Mouse (Mus musculus): ENCODE measurements around the gene Bag2. TPM values are rescaled to one million over a fixed set of nuclear protein-coding genes. Genes with fewer than 3 reads are reported as not detected.

The Bag2 gene
- 43.6 and 43.8 TPM in 2 replicates for polyA plus RNA-seq (2015; fragmentation: Nextera tagmentation; extraction: Ambion mirVana)

DNA sequence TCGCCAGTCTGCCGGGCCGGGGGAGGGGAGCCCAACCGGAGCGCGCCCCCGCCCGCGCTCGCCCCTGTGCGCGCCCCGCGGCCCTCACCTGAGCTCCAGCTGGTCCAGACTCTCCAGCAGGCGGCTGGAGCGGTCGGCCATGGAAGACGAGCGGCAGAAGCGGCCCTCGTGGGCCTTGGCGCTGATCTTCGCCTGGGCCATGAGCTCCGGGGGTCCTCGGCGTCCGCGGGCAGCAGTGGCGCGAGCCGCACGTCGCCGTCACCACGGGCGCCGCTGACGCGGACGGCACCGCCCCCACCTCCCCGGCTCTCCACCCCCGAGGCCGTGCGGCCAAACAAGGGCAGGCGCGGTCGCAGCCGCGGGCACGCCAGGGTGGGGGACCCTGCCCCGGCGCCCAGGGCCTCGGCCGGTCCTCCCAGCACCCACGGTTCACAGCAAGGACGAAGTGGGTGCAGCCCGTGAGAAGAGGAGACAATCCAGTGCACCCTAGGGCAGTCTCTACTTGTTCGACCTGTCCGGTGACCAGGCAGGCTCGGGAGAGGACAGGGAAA, at the start of gene Bag2:
Bag2 (minus strand) TSS at position 305 of the 551 bp plus-strand sequence.
- Histone ChIP-seq H3K9ac (ENCODE audit: low read depth, low read length) (peak within 1 kb of the TSS; percentile 95), H3K9me3 (replicated peaks; ENCODE audit: control insufficient read depth, low read length) (no peaks in the 10 kb centered on the region), H3K27me3 (ENCODE audit: control insufficient read depth, insufficient read depth, low read depth, low read length) (no peaks in the 10 kb centered on the region), H3K36me3 (ENCODE audit: control insufficient read depth, insufficient read depth) (no peaks in the 10 kb centered on the region), H3K4me3 (ENCODE audit: low read depth, low read length) (peak within 1 kb of the TSS; percentile 93), H3K27ac (ENCODE audit: low read length) (peak within 1 kb of the TSS; percentile 85), H3K4me2 (ENCODE audit: low read depth, low read length) (peak within 1 kb of the TSS; percentile 96), H3K4me1 (ENCODE audit: control insufficient read depth, low read depth, low read length) (peaks cover 39% of the 10 kb centered on the region)
- peak; percentile 75 for ATAC-seq (ENCODE audit: low read depth)
- 1% methylated on average over 56 of the region's 61 CpGs for WGBS (ENCODE audit: insufficient replicate concordance)

DNA sequence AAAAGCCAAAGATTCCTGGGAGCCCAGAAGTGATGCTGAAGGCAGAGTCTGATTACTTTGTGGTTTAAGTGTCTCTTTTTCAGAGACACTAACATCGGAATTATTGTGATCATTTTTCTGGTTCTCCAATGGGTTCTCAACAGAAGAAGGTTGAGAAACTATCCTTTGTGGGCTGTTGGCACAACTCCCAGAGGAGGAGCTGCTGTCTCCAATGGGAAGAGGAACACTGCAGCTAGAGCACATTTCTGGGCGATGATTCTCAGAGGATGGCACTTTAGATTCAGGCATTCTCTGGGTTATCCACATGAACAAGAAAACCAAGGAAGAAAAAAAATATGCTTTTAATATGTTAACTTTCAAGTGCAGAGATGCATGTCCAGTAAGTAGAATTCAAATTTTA, 45.7 kb upstream of the Bag2 start:
- H3K27me3 ChIP-seq (ENCODE audit: control insufficient read depth, insufficient read depth, low read depth, low read length) = no peaks in the 10 kb centered on the region
- no peak for ATAC-seq (ENCODE audit: low read depth)
- no peak overlapping the region for H3K4me2 ChIP-seq (ENCODE audit: low read depth, low read length)
- no peak overlapping the region for H3K27ac ChIP-seq (ENCODE audit: low read length)
- no peaks in the 10 kb centered on the region for H3K9me3 ChIP-seq (replicated peaks; ENCODE audit: control insufficient read depth, low read length)
- H3K9ac ChIP-seq (ENCODE audit: low read depth, low read length) = no peak overlapping the region
- WGBS (ENCODE audit: insufficient replicate concordance) = 76% methylated on average over 2 of the region's 2 CpGs
- H3K4me1 ChIP-seq (ENCODE audit: control insufficient read depth, low read depth, low read length) = no peaks in the 10 kb centered on the region
- H3K4me3 ChIP-seq (ENCODE audit: low read depth, low read length) = no peak overlapping the region
- peaks cover 29% of the 10 kb centered on the region for H3K36me3 ChIP-seq (ENCODE audit: control insufficient read depth, insufficient read depth)

DNA sequence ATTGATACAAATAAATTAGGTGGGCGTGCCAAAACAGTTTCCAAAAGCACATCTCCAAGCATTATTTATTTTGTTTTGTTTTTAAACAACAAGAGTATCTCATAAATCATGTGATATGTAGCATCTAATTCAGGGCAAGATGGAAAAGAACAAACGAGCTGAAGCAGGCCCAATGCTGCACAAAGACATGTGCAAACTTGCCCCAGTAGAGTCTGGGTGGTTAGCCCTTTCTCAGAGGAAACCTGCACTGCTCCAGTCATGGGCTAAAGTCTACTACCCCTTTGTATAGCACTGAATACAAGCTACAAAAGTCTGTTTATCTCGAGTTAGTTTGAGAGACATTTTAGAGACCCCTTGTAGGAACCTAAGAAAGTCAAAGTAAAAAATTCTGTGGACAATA, 42.0 kb upstream of the Bag2 start:
- Histone ChIP-seq H3K9me3 (replicated peaks; ENCODE audit: control insufficient read depth, low read length) (no peaks in the 10 kb centered on the region), H3K4me3 (ENCODE audit: low read depth, low read length) (no peak overlapping the region), H3K4me1 (ENCODE audit: control insufficient read depth, low read depth, low read length) (no peaks in the 10 kb centered on the region), H3K4me2 (ENCODE audit: low read depth, low read length) (no peak overlapping the region), H3K9ac (ENCODE audit: low read depth, low read length) (no peak overlapping the region), H3K27ac (ENCODE audit: low read length) (no peak overlapping the region), H3K27me3 (ENCODE audit: control insufficient read depth, insufficient read depth, low read depth, low read length) (no peaks in the 10 kb centered on the region), H3K36me3 (ENCODE audit: control insufficient read depth, insufficient read depth) (peaks cover 21% of the 10 kb centered on the region)
- 55% methylated on average over 3 of the region's 3 CpGs for WGBS (ENCODE audit: insufficient replicate concordance)
- ATAC-seq (ENCODE audit: low read depth) = no peak

DNA sequence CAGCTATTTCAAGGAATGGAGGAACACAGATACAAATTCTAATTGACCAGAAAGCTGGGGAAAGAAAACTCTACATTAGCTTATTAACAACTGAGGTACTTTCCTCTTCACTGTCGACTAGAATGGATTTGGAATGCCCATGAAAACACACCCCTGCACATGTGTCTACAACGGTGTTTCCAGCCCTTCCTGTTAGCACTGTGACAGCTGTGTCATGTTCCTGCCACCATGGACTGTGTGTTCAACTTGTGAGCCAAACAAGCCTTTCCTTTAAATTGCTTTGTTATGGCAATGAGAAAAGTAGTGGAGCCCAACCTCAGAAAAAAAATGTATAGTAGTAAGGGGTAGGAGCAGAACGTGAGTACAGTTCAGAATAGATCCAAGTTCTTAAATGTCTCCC, 30.9 kb upstream of the Bag2 start:
- ATAC-seq (ENCODE audit: low read depth) = no peak
- Histone ChIP-seq H3K9ac (ENCODE audit: low read depth, low read length) (no peak overlapping the region), H3K27me3 (ENCODE audit: control insufficient read depth, insufficient read depth, low read depth, low read length) (no peaks in the 10 kb centered on the region), H3K9me3 (replicated peaks; ENCODE audit: control insufficient read depth, low read length) (no peaks in the 10 kb centered on the region), H3K4me3 (ENCODE audit: low read depth, low read length) (no peak overlapping the region), H3K4me1 (ENCODE audit: control insufficient read depth, low read depth, low read length) (no peaks in the 10 kb centered on the region; the same call in 1 of the 2 replicates), H3K4me2 (ENCODE audit: low read depth, low read length) (no peak overlapping the region), H3K27ac (ENCODE audit: low read length) (no peak overlapping the region), H3K36me3 (ENCODE audit: control insufficient read depth, insufficient read depth) (no peaks in the 10 kb centered on the region)
- WGBS (ENCODE audit: insufficient replicate concordance) = 32% methylated on average over 3 of the region's 3 CpGs

DNA sequence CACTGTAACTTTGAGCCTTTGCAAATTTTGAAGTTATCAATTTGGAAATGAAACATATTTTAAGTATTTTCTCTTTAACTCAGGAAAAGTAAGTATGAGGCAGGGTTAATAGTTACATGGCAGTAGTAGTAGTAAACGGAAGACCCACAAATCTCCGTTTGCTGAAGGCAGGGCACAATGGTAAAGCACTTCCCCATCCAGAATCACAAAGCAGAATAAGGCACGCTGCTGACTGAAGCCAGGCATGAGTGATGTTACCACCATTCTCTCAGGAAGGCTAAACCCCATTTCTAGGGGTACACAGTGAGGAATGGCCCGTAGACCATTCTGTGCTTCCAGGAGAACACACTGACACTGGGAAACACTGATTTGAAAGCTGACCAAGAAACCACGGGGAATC, 30.5 kb upstream of the Bag2 start:
- 41% methylated on average over 5 of the region's 5 CpGs for WGBS (ENCODE audit: insufficient replicate concordance)
- H3K27ac ChIP-seq (ENCODE audit: low read length) = no peak overlapping the region
- H3K9me3 ChIP-seq (replicated peaks; ENCODE audit: control insufficient read depth, low read length) = no peaks in the 10 kb centered on the region
- ATAC-seq (ENCODE audit: low read depth) = no peak
- no peaks in the 10 kb centered on the region for H3K27me3 ChIP-seq (ENCODE audit: control insufficient read depth, insufficient read depth, low read depth, low read length)
- H3K4me2 ChIP-seq (ENCODE audit: low read depth, low read length) = no peak overlapping the region
- no peak overlapping the region for H3K9ac ChIP-seq (ENCODE audit: low read depth, low read length)
- no peak overlapping the region for H3K4me3 ChIP-seq (ENCODE audit: low read depth, low read length)
- no peaks in the 10 kb centered on the region for H3K36me3 ChIP-seq (ENCODE audit: control insufficient read depth, insufficient read depth)
- no peaks in the 10 kb centered on the region; the same call in 1 of the 2 replicates for H3K4me1 ChIP-seq (ENCODE audit: control insufficient read depth, low read depth, low read length)

DNA sequence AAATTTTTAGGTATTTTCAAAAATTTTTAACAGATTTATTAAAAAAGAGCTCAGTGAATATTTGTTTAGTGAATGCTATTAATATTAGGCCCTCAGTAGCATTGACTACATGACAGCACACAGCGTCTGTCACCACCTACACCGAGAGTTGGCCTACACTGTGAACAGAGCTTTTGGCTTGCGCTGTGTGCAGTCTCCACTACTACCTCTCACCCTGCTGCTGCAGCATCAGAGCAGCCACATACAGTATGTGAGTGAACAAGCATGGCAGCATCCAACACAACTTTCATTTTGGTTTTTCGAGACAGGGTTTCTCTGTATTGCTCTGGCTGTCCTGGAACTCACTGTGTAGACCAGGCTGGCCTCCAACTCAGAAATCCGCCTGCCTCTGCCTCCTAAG, 27.0 kb upstream of the Bag2 start:
- no peak for ATAC-seq (ENCODE audit: low read depth)
- no peaks in the 10 kb centered on the region for H3K27me3 ChIP-seq (ENCODE audit: control insufficient read depth, insufficient read depth, low read depth, low read length)
- no peak overlapping the region for H3K4me2 ChIP-seq (ENCODE audit: low read depth, low read length)
- no peaks in the 10 kb centered on the region for H3K9me3 ChIP-seq (replicated peaks; ENCODE audit: control insufficient read depth, low read length)
- no peaks in the 10 kb centered on the region for H3K36me3 ChIP-seq (ENCODE audit: control insufficient read depth, insufficient read depth)
- no peak overlapping the region for H3K4me3 ChIP-seq (ENCODE audit: low read depth, low read length)
- H3K4me1 ChIP-seq (ENCODE audit: control insufficient read depth, low read depth, low read length) = no peaks in the 10 kb centered on the region; the same call in 1 of the 2 replicates
- no peak overlapping the region for H3K27ac ChIP-seq (ENCODE audit: low read length)
- H3K9ac ChIP-seq (ENCODE audit: low read depth, low read length) = no peak overlapping the region
- WGBS (ENCODE audit: insufficient replicate concordance) = 86% methylated on average over 5 of the region's 5 CpGs

DNA sequence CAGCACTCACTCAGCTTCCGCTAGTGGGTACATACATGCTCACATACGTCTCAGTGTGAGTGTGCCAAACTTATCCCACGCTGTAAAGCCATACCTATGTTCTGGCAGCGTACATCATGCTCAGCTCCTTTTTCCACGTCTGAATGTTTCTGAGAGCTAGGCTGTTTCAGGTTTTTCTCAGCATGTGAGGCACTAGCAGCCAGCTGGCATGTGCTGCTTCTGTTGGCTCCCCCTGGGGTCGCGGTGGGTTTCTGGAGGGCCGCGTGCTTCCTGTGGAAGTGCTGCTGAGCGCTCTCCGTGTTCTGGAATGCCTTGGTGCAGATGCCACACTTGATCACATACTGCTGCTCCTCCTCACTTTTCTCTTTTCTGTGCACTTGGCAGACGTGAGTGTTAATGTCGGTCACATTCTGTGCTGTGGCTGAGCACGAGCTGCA, 18.6 kb upstream of the Bag2 start:
- H3K9ac ChIP-seq (ENCODE audit: low read depth, low read length) = no peak overlapping the region
- H3K4me2 ChIP-seq (ENCODE audit: low read depth, low read length) = no peak overlapping the region
- no peak overlapping the region for H3K27ac ChIP-seq (ENCODE audit: low read length)
- ATAC-seq (ENCODE audit: low read depth) = no peak
- H3K9me3 ChIP-seq (replicated peaks; ENCODE audit: control insufficient read depth, low read length) = no peaks in the 10 kb centered on the region
- 81% methylated on average over 14 of the region's 14 CpGs for WGBS (ENCODE audit: insufficient replicate concordance)
- H3K27me3 ChIP-seq (ENCODE audit: control insufficient read depth, insufficient read depth, low read depth, low read length) = no peaks in the 10 kb centered on the region
- H3K4me3 ChIP-seq (ENCODE audit: low read depth, low read length) = no peak overlapping the region
- no peaks in the 10 kb centered on the region; the same call in 1 of the 2 replicates for H3K4me1 ChIP-seq (ENCODE audit: control insufficient read depth, low read depth, low read length)
- H3K36me3 ChIP-seq (ENCODE audit: control insufficient read depth, insufficient read depth) = peaks cover 4% of the 10 kb centered on the region; the same call in 1 of the 2 replicates

DNA sequence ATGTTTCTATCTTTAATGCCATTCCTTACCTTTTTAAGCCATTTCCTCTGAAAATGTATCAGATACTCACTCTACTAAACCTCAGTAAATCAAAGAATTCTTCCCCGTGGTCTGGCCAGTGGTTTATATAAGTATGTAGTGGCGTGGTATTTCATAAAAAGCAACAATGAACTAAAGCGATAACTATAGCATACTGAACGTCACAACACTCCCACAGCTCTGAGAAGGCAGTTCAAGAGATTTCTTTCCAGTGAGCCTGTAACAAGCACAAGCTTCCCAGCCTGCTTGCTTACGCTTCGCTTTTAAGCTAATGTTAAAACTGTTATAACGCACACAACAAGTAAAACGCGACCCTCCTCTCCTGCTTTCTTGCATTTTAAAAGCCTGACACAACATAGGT, 14.5 kb upstream of the Bag2 start:
- no peaks in the 10 kb centered on the region for H3K4me1 ChIP-seq (ENCODE audit: control insufficient read depth, low read depth, low read length)
- H3K4me2 ChIP-seq (ENCODE audit: low read depth, low read length) = no peak overlapping the region
- no peak for ATAC-seq (ENCODE audit: low read depth)
- H3K27ac ChIP-seq (ENCODE audit: low read length) = no peak overlapping the region
- no peak overlapping the region for H3K9ac ChIP-seq (ENCODE audit: low read depth, low read length)
- 86% methylated on average over 9 of the region's 9 CpGs for WGBS (ENCODE audit: insufficient replicate concordance)
- H3K9me3 ChIP-seq (replicated peaks; ENCODE audit: control insufficient read depth, low read length) = no peaks in the 10 kb centered on the region
- H3K36me3 ChIP-seq (ENCODE audit: control insufficient read depth, insufficient read depth) = peaks cover 15% of the 10 kb centered on the region
- H3K4me3 ChIP-seq (ENCODE audit: low read depth, low read length) = no peak overlapping the region
- H3K27me3 ChIP-seq (ENCODE audit: control insufficient read depth, insufficient read depth, low read depth, low read length) = no peaks in the 10 kb centered on the region

DNA sequence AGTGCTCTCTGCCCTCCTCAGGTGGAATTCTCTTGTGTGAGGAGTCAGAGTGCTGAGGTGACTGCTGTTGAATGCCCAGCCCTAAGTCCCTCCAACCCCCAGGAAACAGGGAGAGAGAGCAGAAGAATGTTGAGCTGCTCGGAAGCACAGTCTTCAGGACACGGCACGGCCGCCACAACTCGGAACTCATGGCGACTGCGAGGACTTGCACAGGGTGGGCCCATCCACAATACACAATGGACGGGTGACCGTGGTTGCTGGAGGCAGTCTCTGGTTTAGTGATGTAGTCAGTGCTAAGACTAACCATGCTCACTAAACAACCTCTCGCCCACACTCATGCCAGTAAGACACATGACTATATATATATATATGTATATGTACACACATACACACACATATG, 14.0 kb upstream of the Bag2 start:
- no peak overlapping the region for H3K9ac ChIP-seq (ENCODE audit: low read depth, low read length)
- no peak overlapping the region for H3K4me3 ChIP-seq (ENCODE audit: low read depth, low read length)
- H3K4me1 ChIP-seq (ENCODE audit: control insufficient read depth, low read depth, low read length) = no peaks in the 10 kb centered on the region
- no peaks in the 10 kb centered on the region for H3K27me3 ChIP-seq (ENCODE audit: control insufficient read depth, insufficient read depth, low read depth, low read length)
- ATAC-seq (ENCODE audit: low read depth) = no peak
- H3K4me2 ChIP-seq (ENCODE audit: low read depth, low read length) = no peak overlapping the region
- peaks cover 15% of the 10 kb centered on the region for H3K36me3 ChIP-seq (ENCODE audit: control insufficient read depth, insufficient read depth)
- no peaks in the 10 kb centered on the region for H3K9me3 ChIP-seq (replicated peaks; ENCODE audit: control insufficient read depth, low read length)
- H3K27ac ChIP-seq (ENCODE audit: low read length) = no peak overlapping the region
- WGBS (ENCODE audit: insufficient replicate concordance) = 89% methylated on average over 10 of the region's 10 CpGs

Data from liver, embryonic 16.5 days (tissue).